Mouse (Mus musculus) embryonic facial prominence, embryonic 14.5 days (tissue): Measurements from ENCODE around the gene Gm20521. TPM values are rescaled to one million over a fixed set of nuclear protein-coding genes. Genes with fewer than 3 reads are reported as not detected.
A peak's percentile ranks its signal among the peaks of the same experiment; 100 is the strongest.

Experiments
- ATAC-seq: fragments of 200-750 bp; cut with Nextera tagmentation; 2 replicates; pipeline ENCODE4 v1.8.0; 2017; ENCODE audit warnings: low read depth, moderate number of reproducible peaks, moderate TSS enrichment
- DNase-seq: peaks from one replicate; pipeline ENCODE4 v3.0.0-alpha.2; 2015; ENCODE audit warnings: low spot score
- H3K27ac ChIP-seq: fragments of 300-500 bp; sonication (generic); replicated peaks from 2 replicates; pipeline ENCODE4 v1.5.1; 2014; ENCODE audit warnings: low read depth, mild to moderate bottlenecking, low read length, moderate library complexity
- H3K27me3 ChIP-seq: fragments of 300-500 bp; sonication (generic); replicated peaks from 2 replicates; pipeline ENCODE4 v1.6.1; 2014; ENCODE audit warnings: low read length; ENCODE audit not compliant: control insufficient read depth, insufficient read depth
- H3K36me3 ChIP-seq: fragments of 300-500 bp; sonication (generic); 2 replicates; pipeline ENCODE4 v1.6.1; 2014; ENCODE audit warnings: low read length, mixed read lengths; ENCODE audit not compliant: control insufficient read depth, insufficient read depth
- H3K4me1 ChIP-seq: fragments of 300-500 bp; sonication (generic); 2 replicates; pipeline ENCODE4 v1.6.1; 2014; ENCODE audit warnings: antibody characterized with exemption, low read length; ENCODE audit not compliant: control insufficient read depth, insufficient read depth
- H3K4me2 ChIP-seq: fragments of 300-500 bp; sonication (generic); 2 replicates; pipeline ENCODE4 v1.6.1; 2014; ENCODE audit warnings: low read depth, mild to moderate bottlenecking, low read length, moderate library complexity, mixed read lengths
- H3K4me3 ChIP-seq: fragments of 300-500 bp; sonication (generic); 2 replicates; pipeline ENCODE4 v1.5.1; 2014; ENCODE audit warnings: low read depth, mild to moderate bottlenecking, low read length
- H3K9ac ChIP-seq: fragments of 300-500 bp; sonication (generic); 2 replicates; pipeline ENCODE4 v1.6.1; 2014; ENCODE audit warnings: low read depth, mild to moderate bottlenecking, low read length, moderate library complexity, mixed read lengths
- H3K9me3 ChIP-seq: fragments of 300-500 bp; sonication (generic); 2 replicates; pipeline ENCODE4 v1.6.1; 2016; ENCODE audit warnings: low read length; ENCODE audit not compliant: control insufficient read depth
- WGBS: fragments of 180-500 bp; shearing (Covaris S2); extraction: QIAGEN DNeasy Blood & Tissue Kit; methylation state at CpG from one replicate; pipeline ENCODE4 v1.1.7; 2014; 5-methylcytosine and 5-hydroxymethylcytosine counted together
- polyA plus RNA-seq: library from polyadenylated mRNA; unstranded; fragments of >200 nt; fragmentation: Nextera tagmentation; extraction: Ambion mirVana; gene quantifications from 2 replicates; pipeline ENCODE4 v1.2.1, GENCODE M21; 2014

The Gm20521 gene
- polyA plus RNA-seq, 1 experiment from 2014 or later, result not detected

DNA sequence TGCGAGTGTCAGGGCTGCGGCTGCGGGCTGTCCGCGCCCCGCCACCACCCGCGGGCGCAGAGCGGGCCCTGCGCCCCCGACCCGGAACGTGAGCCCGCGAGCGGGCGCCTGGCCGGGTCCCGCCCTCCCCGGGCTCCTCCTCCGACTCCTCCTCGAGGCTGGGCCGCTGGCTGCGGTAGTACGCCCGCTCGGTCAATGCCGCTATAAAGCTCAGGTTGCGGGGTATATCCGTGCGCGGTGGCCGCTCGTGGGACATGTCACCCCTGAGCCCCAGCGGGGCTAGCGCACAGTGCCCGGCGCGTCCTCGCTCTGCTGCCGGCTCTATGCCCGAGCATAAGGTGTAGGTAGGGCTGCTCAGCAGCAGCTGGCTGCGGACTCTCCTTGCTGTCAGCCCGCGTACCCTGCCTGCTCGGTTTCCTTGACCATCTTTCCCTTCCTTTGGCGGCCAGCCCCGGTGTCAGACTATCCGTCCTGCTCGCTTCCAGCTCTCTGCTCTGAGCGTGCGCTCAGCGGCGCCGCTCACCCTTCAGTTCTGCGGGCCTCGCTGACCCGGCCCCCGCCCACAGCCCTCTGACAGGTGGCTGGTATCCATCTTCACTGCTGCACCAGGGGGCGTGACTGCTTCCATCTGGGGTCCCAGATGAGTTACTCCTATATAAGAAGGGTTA lies 6.1 kb upstream of the Gm20521 start, which contains the start of gene Ppp1r3e:
Ppp1r3e (minus strand) TSS at position 503 of the 668 bp plus-strand sequence.
- no peaks in the 10 kb centered on the region for H3K9me3 ChIP-seq
- 0% methylated on average over 37 of the region's 61 CpGs for WGBS
- H3K27me3 ChIP-seq, result peaks cover 28% of the 10 kb centered on the region
- ATAC-seq (peak; percentile 87), DNase-seq (peak; percentile 67)
- H3K4me1 ChIP-seq, result peaks cover 5% of the 10 kb centered on the region; the same call in 1 of the 2 replicates
- H3K4me3 ChIP-seq, result peak within 1 kb of the TSS; percentile 75
- peak within 1 kb of the TSS; percentile 87 for H3K4me2 ChIP-seq
- peak within 1 kb of the TSS; percentile 75 for H3K9ac ChIP-seq
- peak within 1 kb of the TSS; percentile 75 for H3K27ac ChIP-seq
- no peaks in the 10 kb centered on the region for H3K36me3 ChIP-seq

- H3K4me2 ChIP-seq, result peak overlapping the region; percentile 82
- peak overlapping the region; percentile 68 for H3K4me3 ChIP-seq
- DNase-seq (no peak), ATAC-seq (peak; percentile 23; the same call in 1 of the 2 replicates)
- H3K9ac ChIP-seq, result peak overlapping the region; percentile 91
- peaks cover 22% of the 10 kb centered on the region for H3K36me3 ChIP-seq
- peak overlapping the region; percentile 95 for H3K27ac ChIP-seq
- 25% methylated on average over 21 of the region's 21 CpGs for WGBS
- no peaks in the 10 kb centered on the region for H3K9me3 ChIP-seq
- peaks cover 8% of the 10 kb centered on the region for H3K4me1 ChIP-seq
- no peaks in the 10 kb centered on the region for H3K27me3 ChIP-seq
These were observed 926 bp downstream of the Gm20521 start for GRCm38 (mm10) chr14:54884022-54884712.

DNA sequence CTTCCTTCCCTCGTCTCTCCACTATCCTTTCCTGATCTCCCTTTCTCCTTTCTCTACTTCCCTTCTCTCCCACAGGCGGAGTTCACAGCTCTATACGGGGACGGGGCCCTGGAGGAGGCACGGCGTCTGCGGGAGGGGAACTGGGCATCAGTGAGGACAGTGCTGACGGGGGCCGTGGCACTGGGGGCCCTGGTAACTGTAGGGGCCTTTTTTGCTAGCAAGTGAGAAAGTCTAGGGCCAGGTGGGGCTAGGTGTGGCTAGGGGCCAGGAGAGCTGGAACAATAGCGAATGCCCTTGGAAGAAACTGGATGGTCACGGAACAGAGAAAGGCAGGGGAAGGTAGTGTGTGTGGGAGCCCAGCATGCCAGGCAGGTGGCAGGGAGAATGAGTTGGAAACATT lies 2.1 kb downstream of the Gm20521 start:
- H3K4me3 ChIP-seq, result no peak overlapping the region
- no peak overlapping the region for H3K27ac ChIP-seq
- peaks cover 22% of the 10 kb centered on the region for H3K36me3 ChIP-seq
- 93% methylated on average over 11 of the region's 11 CpGs for WGBS
- H3K9me3 ChIP-seq, result no peaks in the 10 kb centered on the region
- H3K9ac ChIP-seq, result no peak overlapping the region
- peak overlapping the region; percentile 82 for H3K4me2 ChIP-seq
- H3K27me3 ChIP-seq, result no peaks in the 10 kb centered on the region
- H3K4me1 ChIP-seq, result peaks cover 8% of the 10 kb centered on the region
- DNase-seq (no peak), ATAC-seq (no peak)

GRCm38 (mm10) chr14:54892200-54892599 lies 9.0 kb downstream of the Gm20521 start, which contains the start of gene Pabpn1:
Gene Pabpn1, plus strand, starts transcription at chr14:54892500.
- Histone ChIP-seq H3K9ac (peak within 1 kb of the TSS; percentile 44), H3K9me3 (no peaks in the 10 kb centered on the region), H3K4me1 (no peaks in the 10 kb centered on the region), H3K27ac (peak within 1 kb of the TSS; percentile 79), H3K27me3 (no peaks in the 10 kb centered on the region), H3K36me3 (peaks cover 20% of the 10 kb centered on the region), H3K4me2 (peak within 1 kb of the TSS; percentile 52), H3K4me3 (peak within 1 kb of the TSS; percentile 92)
- ATAC-seq (no peak), DNase-seq (no peak)
- WGBS, result 90% methylated on average over 3 of the region's 3 CpGs

DNA sequence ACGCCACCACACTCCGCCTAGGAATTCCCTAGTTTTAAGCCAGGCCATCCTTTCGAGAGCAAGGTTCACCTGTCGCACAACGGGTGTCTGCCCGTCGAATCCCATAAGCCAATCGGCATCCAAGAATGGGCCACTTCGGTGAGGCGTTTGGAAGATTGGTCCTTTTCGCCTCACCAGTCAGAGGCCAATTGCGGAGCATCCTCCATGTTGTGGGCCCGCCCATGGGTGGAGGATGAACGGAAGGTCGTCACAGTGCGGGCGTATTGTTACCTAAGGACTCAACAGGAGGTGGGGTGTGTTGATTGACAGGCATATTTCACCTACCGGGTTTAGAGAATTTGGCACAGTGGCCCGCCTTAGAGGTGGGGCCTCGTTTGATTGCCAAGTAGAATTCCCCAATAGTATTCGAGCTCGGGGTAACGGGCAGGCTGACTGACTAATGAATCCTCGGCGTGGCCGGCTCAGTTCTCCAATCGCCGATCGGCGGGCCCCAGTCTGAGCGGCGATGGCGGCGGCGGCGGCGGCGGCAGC lies 10.5 kb downstream of the Gm20521 start:
- peak overlapping the region; percentile 92 for H3K4me3 ChIP-seq
- no peaks in the 10 kb centered on the region for H3K4me1 ChIP-seq
- H3K36me3 ChIP-seq, result peaks cover 34% of the 10 kb centered on the region
- ATAC-seq, result peak; percentile 99
- H3K4me2 ChIP-seq, result peak overlapping the region; percentile 81
- no peaks in the 10 kb centered on the region for H3K9me3 ChIP-seq
- H3K27ac ChIP-seq, result peak overlapping the region; percentile 92
- 0% methylated on average over 27 of the region's 38 CpGs for WGBS
- H3K9ac ChIP-seq, result peak overlapping the region; percentile 98
- no peaks in the 10 kb centered on the region for H3K27me3 ChIP-seq
- DNase-seq, result peak; percentile 100

DNA sequence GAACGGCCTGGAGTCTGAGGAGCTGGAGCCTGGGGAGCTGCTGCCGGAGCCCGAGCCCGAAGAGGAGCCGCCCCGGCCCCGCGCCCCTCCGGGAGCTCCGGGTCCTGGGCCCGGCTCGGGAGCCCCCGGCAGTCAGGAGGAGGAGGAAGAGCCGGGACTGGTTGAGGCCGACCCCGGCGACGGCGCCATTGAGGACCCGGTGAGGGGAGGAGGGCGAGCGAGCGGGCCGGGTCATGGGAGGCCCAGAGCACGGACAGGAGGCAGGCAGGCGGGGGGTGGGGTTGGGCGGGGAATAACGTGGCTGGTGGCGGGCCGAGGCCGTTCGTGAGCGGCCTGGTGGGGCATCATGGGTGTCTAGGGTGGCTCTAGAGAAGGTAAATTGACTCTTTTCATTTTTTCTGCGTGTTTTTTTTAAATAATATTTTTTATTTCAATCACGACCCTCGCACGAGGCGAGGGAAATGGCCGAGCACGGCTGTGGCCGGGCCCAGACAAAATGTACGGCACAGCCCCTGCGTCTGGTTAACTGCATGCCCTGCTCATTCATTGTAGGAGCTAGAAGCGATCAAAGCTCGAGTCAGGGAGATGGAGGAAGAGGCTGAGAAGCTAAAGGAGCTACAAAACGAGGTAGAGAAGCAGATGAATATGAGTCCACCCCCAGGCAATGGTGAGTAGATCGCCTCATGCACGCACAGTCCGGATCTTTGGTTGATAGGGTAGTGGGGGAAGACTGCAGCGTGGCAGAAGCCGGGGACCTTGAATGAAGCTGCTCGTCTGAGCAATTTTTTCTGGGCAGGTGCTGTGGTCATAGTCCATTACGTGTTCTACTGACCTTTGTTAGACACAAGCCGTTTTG lies 11.3 kb downstream of the Gm20521 start:
- DNase-seq, result peak; percentile 50
- H3K4me3 ChIP-seq, result peak overlapping the region; percentile 92
- H3K9me3 ChIP-seq, result no peaks in the 10 kb centered on the region
- no peaks in the 10 kb centered on the region for H3K27me3 ChIP-seq
- H3K4me2 ChIP-seq, result peak overlapping the region; percentile 81
- under 1% methylated on average over 46 of the region's 54 CpGs for WGBS
- peak overlapping the region; percentile 92 for H3K27ac ChIP-seq
- peak overlapping the region; percentile 98 for H3K9ac ChIP-seq
- ATAC-seq, result peak; percentile 53
- no peaks in the 10 kb centered on the region for H3K4me1 ChIP-seq
- peaks cover 40% of the 10 kb centered on the region for H3K36me3 ChIP-seq

DNA sequence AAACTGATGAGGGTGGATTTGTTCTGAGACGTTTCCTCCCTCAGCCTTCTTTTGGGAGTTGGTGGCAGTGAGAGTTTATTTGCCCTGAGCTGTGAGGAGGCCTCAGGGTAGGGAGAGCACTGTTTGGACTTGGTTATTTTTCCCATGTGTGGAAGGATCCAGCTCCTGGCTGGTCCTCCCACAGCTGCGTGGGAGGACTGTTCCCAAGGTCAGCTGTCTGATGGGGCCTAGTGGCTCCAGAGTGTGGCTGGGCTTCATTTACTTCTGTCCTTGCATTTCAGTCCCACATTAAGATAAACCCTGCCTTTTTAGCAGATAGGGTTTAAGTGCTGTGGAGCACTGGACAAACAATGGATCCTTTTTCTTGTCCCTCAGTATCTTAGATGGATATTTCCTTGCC lies 14.2 kb downstream of the Gm20521 start:
- ATAC-seq, result no peak
- Histone ChIP-seq H3K27ac (no peak overlapping the region), H3K9ac (no peak overlapping the region), H3K4me2 (no peak overlapping the region), H3K9me3 (no peaks in the 10 kb centered on the region), H3K36me3 (peaks cover 40% of the 10 kb centered on the region), H3K4me3 (no peak overlapping the region), H3K27me3 (no peaks in the 10 kb centered on the region), H3K4me1 (no peaks in the 10 kb centered on the region)
- no peak for DNase-seq
- WGBS, result 39% methylated on average over 2 of the region's 2 CpGs

DNA sequence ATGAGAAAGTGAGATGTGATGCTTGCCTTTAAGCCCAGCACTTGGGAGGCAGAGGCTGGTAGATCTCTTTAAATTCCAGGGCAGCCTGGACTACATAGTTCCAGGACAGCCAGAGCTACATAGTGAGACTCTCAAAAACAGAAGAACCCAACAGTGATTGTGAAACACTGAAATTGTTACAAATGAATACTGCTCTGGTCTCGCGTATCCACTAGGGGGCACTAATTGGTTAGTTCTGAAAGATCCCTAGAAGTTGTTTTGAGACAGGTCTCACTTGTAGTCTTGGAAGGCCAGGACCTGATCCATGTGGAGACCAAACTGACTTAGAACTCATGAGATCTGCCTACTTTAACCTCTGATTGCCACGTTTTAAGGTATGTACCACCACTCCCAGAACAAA lies 17.1 kb downstream of the Gm20521 start:
- no peaks in the 10 kb centered on the region for H3K4me1 ChIP-seq
- no peaks in the 10 kb centered on the region for H3K27me3 ChIP-seq
- H3K9ac ChIP-seq, result no peak overlapping the region
- WGBS, result 0% methylated on average over 3 of the region's 3 CpGs
- no peaks in the 10 kb centered on the region for H3K9me3 ChIP-seq
- no peak overlapping the region for H3K4me2 ChIP-seq
- peak; percentile 93 for DNase-seq
- H3K4me3 ChIP-seq, result no peak overlapping the region
- H3K36me3 ChIP-seq, result peaks cover 44% of the 10 kb centered on the region
- ATAC-seq, result peak; percentile 70
- no peak overlapping the region for H3K27ac ChIP-seq
